Mouse (Mus musculus): Measurements from ENCODE around the gene Spink4. TPM values are rescaled to one million over a fixed set of nuclear protein-coding genes. Genes with fewer than 3 reads are reported as not detected.

Gene Spink4
- total and polyA plus RNA-seq, 2 experiments from 2014 or later = 7.7 TPM; not detected in 1

DNA sequence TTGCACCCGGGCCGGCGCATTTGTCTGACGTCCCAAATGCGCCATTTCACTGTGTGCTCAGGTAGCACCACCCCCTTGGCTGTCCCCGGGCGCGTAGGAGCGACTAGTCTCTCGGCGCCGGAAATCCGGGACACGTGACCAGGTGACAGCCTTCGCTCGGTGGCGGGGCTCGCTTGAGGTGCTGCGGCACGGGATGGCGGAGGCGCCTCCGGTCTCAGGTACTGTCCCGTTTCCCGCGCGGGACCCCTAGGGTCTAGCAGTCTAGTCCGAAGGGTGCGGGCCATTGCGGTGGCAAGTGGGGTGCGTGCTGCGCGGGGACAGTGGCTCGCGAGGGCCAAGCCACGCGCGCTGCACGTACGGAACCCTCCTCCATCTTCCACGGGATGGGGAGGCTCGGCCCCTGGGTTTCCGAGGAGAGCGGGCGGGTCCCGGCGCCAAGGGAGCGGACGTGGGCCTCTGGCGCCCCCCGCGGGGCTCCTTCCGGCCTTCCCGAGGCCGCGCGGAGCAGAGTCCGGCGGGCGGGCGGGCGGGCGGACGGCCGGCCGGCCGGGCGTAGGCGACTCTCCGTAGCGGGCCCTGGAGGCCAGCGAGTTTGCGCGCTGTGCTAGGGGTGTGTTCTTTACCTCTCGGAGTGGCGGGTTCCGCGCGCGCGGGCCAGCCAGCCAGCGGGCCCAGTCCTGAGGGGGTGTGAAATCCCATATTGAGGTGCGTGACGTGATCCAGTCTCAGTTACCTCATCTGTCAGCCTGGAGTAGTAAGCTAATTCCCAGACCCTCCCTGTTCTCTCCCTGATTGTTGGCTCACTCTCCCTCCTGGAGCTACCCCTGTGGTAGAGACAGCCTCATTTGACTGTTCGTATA, 51.2 kb downstream of the Spink4 start, which contains the start of gene Nfx1:
Gene Nfx1 (plus strand): TSS at position 65 of the 860 bp plus-strand sequence.
- Histone ChIP-seq H3K9me3 (replicated peaks; ENCODE audit: control insufficient read depth, low read length) (no peaks in the 10 kb centered on the region), H3K27ac (ENCODE audit: low read depth) (peak within 1 kb of the TSS; percentile 92), H3K4me3 (ENCODE audit: low read depth, low read length) (peak within 1 kb of the TSS; percentile 73), H3K4me1 (ENCODE audit: control insufficient read depth, insufficient read depth) (peaks cover 25% of the 10 kb centered on the region), H3K4me2 (ENCODE audit: low read depth, low read length) (peak within 1 kb of the TSS; percentile 77), H3K9ac (replicated peaks; ENCODE audit: low read depth, low read length) (peak within 1 kb of the TSS; percentile 75), H3K27me3 (ENCODE audit: control insufficient read depth, insufficient read depth, low read length) (no peaks in the 10 kb centered on the region), H3K36me3 (replicated peaks; ENCODE audit: control insufficient read depth, insufficient read depth, low read length) (peaks cover 5% of the 10 kb centered on the region)
- TF ChIP-seq EP300 (IDR thresholded peaks at IDR 0.05; ENCODE audit: low read depth) (no peak; the same call in 1 of the 2 replicates), CTCF (IDR thresholded peaks at IDR 0.05; ENCODE audit: low read depth) (no peak)
- WGBS = under 1% methylated on average over 80 of the region's 85 CpGs
- DNase-seq (ENCODE audit: low spot score) (peak; percentile 96), ATAC-seq (ENCODE audit: insufficient read depth, low read depth) (peak; percentile 94)

DNA sequence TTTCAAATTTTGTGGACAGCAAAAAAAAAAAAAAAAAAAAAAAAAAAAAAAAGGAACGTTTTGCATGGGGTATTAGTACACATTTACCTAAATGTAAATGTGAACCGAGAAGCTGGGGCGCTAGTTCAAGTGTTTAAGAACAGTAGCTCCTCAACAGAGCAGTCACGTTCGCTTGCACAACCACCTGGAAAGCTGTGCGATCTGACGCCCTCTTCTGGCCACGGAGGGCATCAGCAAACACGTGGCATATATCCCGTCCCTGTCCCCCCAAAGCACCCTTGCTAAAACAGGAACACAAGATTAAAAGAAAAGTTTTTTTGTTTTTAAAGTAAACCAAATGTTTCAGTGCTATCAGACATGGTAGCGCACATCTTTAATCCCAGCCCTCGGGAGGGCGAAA, 51.9 kb downstream of the Spink4 start:
- DNase-seq (ENCODE audit: low spot score) = peak; percentile 49
- Histone ChIP-seq H3K27ac (ENCODE audit: low read depth) (peak overlapping the region; percentile 92), H3K4me1 (ENCODE audit: control insufficient read depth, insufficient read depth) (peaks cover 25% of the 10 kb centered on the region), H3K4me2 (ENCODE audit: low read depth, low read length) (peak overlapping the region; percentile 77), H3K36me3 (replicated peaks; ENCODE audit: control insufficient read depth, insufficient read depth, low read length) (peaks cover 5% of the 10 kb centered on the region), H3K4me3 (ENCODE audit: low read depth, low read length) (peak overlapping the region; percentile 73), H3K9ac (replicated peaks; ENCODE audit: low read depth, low read length) (peak overlapping the region; percentile 75; the same call in 1 of the 2 replicates), H3K27me3 (ENCODE audit: control insufficient read depth, insufficient read depth, low read length) (no peaks in the 10 kb centered on the region), H3K9me3 (replicated peaks; ENCODE audit: control insufficient read depth, low read length) (no peaks in the 10 kb centered on the region)
- no peak for TF ChIP-seq EP300 (IDR thresholded peaks at IDR 0.05; ENCODE audit: low read depth)
- peak; percentile 47 for TF ChIP-seq CTCF (IDR thresholded peaks at IDR 0.05; ENCODE audit: low read depth)
- 27% methylated on average over 13 of the region's 13 CpGs for WGBS
- no peak for ATAC-seq (ENCODE audit: insufficient read depth, low read depth)

DNA sequence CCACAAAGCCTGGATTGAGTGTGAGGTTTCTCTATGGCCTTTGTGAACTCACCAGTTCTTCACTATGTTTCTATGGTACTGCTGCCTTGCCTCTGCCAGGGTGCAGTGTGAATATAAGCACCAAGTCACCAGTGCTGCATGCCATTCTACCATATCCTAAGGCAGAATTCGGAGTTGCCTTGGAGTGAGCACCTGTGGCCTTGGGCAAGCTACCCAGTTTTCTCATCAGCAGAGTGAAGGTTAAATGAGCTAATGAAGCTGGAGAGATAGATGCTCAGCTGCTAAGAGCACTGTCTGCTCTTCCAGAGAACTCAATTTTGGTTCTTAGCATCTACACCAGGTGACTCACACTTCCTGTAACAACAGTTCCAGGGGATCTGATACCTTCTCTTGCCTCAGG, 54.2 kb downstream of the Spink4 start:
- no peak overlapping the region for H3K4me2 ChIP-seq (ENCODE audit: low read depth, low read length)
- peaks cover 28% of the 10 kb centered on the region for H3K36me3 ChIP-seq (replicated peaks; ENCODE audit: control insufficient read depth, insufficient read depth, low read length)
- H3K9ac ChIP-seq (replicated peaks; ENCODE audit: low read depth, low read length) = no peak overlapping the region
- DNase-seq (ENCODE audit: low spot score) = no peak
- no peaks in the 10 kb centered on the region for H3K9me3 ChIP-seq (replicated peaks; ENCODE audit: control insufficient read depth, low read length)
- no peak overlapping the region for H3K4me3 ChIP-seq (ENCODE audit: low read depth, low read length)
- H3K4me1 ChIP-seq (ENCODE audit: control insufficient read depth, insufficient read depth) = peaks cover 25% of the 10 kb centered on the region
- TF ChIP-seq EP300 (IDR thresholded peaks at IDR 0.05; ENCODE audit: low read depth) = no peak
- no peak for TF ChIP-seq CTCF (IDR thresholded peaks at IDR 0.05; ENCODE audit: low read depth)
- no peak for ATAC-seq (ENCODE audit: insufficient read depth, low read depth)
- no peak overlapping the region for H3K27ac ChIP-seq (ENCODE audit: low read depth)
- 92% methylated on average over 1 of the region's 1 CpGs for WGBS
- no peaks in the 10 kb centered on the region for H3K27me3 ChIP-seq (ENCODE audit: control insufficient read depth, insufficient read depth, low read length)

GRCm38 (mm10) chr4:40975678-40976077, 55.8 kb downstream of the Spink4 start:
- Histone ChIP-seq H3K36me3 (replicated peaks; ENCODE audit: control insufficient read depth, insufficient read depth, low read length) (peaks cover 44% of the 10 kb centered on the region), H3K9me3 (replicated peaks; ENCODE audit: control insufficient read depth, low read length) (no peaks in the 10 kb centered on the region), H3K4me1 (ENCODE audit: control insufficient read depth, insufficient read depth) (peaks cover 20% of the 10 kb centered on the region), H3K27me3 (ENCODE audit: control insufficient read depth, insufficient read depth, low read length) (no peaks in the 10 kb centered on the region), H3K27ac (ENCODE audit: low read depth) (no peak overlapping the region), H3K4me2 (ENCODE audit: low read depth, low read length) (no peak overlapping the region), H3K9ac (replicated peaks; ENCODE audit: low read depth, low read length) (no peak overlapping the region), H3K4me3 (ENCODE audit: low read depth, low read length) (no peak overlapping the region)
- ATAC-seq (ENCODE audit: insufficient read depth, low read depth) = no peak
- 89% methylated on average over 3 of the region's 3 CpGs for WGBS
- no peak for TF ChIP-seq EP300 (IDR thresholded peaks at IDR 0.05; ENCODE audit: low read depth)
- TF ChIP-seq CTCF (IDR thresholded peaks at IDR 0.05; ENCODE audit: low read depth) = no peak
- DNase-seq (ENCODE audit: low spot score) = no peak

GRCm38 (mm10) chr4:40976651-40977050, 56.8 kb downstream of the Spink4 start:
- ATAC-seq (ENCODE audit: insufficient read depth, low read depth) = no peak
- H3K9ac ChIP-seq (replicated peaks; ENCODE audit: low read depth, low read length) = no peak overlapping the region
- H3K4me2 ChIP-seq (ENCODE audit: low read depth, low read length) = no peak overlapping the region
- no peak overlapping the region for H3K4me3 ChIP-seq (ENCODE audit: low read depth, low read length)
- no peak overlapping the region for H3K27ac ChIP-seq (ENCODE audit: low read depth)
- DNase-seq (ENCODE audit: low spot score) = no peak
- TF ChIP-seq CTCF (IDR thresholded peaks at IDR 0.05; ENCODE audit: low read depth) (no peak), EP300 (IDR thresholded peaks at IDR 0.05; ENCODE audit: low read depth) (no peak)
- H3K9me3 ChIP-seq (replicated peaks; ENCODE audit: control insufficient read depth, low read length) = no peaks in the 10 kb centered on the region
- H3K36me3 ChIP-seq (replicated peaks; ENCODE audit: control insufficient read depth, insufficient read depth, low read length) = peaks cover 51% of the 10 kb centered on the region
- no peaks in the 10 kb centered on the region for H3K27me3 ChIP-seq (ENCODE audit: control insufficient read depth, insufficient read depth, low read length)
- peaks cover 20% of the 10 kb centered on the region for H3K4me1 ChIP-seq (ENCODE audit: control insufficient read depth, insufficient read depth)
- WGBS = 87% methylated on average over 10 of the region's 10 CpGs
